Mouse (Mus musculus) C3H10T1/2 (cell line): ENCODE results near the gene Hoxc13. TPM values are rescaled to one million over a fixed set of nuclear protein-coding genes. Genes with fewer than 3 reads are reported as not detected.

ENCODE experiments used
- polyA plus RNA-seq, 2 experiments: library from polyadenylated mRNA; unstranded; fragments of >200 nt; fragmentation: generic; extraction: Trizol; gene quantifications; one replicate each; pipeline ENCODE4 v1.2.1; 2012; ENCODE audit warnings: missing spikeins in 2 of 2

Gene Hoxc13
- polyA plus RNA-seq = under 1 TPM in 1 of 2 experiments, not detected in 1; 0.01 TPM

DNA sequence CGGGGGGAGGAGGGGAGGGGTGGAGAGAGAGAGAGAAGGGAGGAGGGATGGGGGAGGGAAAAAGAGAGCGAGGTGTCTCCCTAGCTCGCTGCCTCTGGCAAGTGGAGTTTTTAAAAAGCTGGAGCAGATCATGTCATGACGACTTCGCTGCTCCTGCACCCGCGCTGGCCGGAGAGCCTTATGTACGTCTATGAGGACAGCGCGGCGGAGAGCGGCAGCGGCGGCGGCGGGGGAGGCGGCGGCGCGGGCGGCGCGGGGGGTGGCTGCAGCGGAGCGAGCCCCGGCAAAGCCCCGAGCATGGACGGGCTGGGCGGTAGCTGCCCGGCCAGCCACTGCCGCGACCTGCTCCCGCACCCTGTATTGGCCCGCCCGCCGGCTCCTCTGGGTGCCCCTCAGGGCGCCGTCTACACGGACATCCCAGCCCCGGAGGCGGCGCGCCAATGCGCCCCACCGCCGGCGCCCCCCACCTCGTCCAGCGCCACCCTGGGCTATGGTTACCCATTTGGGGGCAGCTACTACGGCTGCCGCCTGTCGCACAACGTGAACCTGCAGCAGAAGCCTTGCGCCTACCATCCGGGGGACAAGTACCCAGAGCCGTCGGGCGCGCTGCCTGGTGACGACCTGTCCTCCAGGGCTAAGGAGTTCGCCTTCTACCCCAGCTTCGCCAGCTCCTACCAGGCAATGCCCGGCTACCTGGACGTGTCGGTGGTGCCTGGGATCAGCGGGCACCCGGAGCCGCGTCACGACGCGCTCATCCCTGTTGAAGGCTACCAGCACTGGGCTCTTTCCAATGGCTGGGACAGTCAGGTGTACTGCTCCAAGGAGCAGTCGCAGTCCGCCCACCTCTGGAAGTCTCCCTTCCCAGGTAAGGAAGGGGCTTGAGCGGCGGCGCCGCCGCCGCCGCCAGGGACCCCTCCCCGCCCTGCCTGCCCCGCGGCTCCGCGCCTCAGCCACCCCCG, at the start of gene Hoxc13:
Gene Hoxc13 (plus strand): TSS at position 51 of the 959 bp plus-strand sequence.

DNA sequence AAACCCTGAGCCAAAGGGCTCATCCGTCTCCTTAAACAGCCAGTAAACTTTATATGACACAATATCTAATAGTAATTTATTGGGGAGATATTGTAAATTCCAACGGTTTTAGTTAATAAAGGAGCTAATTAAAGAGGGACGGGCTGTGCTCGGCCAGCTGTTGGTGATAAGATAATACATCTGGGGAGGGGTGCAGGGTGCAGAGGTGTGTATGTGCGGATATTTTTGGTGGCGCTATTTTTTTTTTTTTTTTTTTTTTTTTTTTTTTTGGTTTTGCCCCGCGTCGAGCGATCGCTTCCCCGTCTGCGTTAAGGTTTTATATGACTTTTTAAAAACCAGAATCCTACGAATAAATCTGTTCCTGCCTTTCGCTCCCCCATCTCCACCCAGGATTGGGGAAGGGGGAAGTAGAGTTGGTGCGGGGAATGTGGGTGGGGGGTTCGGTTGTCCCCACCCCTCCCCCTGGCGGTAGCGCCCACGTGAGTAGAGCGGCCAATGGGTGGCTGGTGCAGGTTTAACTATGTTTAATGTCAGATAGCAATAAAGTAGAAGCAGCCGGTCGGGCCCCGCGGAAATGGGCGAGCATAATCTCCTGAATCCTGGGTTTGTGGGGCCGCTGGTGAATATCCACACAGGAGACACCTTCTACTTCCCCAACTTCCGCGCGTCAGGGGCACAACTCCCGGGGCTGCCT, 15.5 kb downstream of the Hoxc13 start, which contains the start of gene Hoxc12:
Gene Hoxc12 (plus strand): TSS at position 479 of the 694 bp plus-strand sequence.

DNA sequence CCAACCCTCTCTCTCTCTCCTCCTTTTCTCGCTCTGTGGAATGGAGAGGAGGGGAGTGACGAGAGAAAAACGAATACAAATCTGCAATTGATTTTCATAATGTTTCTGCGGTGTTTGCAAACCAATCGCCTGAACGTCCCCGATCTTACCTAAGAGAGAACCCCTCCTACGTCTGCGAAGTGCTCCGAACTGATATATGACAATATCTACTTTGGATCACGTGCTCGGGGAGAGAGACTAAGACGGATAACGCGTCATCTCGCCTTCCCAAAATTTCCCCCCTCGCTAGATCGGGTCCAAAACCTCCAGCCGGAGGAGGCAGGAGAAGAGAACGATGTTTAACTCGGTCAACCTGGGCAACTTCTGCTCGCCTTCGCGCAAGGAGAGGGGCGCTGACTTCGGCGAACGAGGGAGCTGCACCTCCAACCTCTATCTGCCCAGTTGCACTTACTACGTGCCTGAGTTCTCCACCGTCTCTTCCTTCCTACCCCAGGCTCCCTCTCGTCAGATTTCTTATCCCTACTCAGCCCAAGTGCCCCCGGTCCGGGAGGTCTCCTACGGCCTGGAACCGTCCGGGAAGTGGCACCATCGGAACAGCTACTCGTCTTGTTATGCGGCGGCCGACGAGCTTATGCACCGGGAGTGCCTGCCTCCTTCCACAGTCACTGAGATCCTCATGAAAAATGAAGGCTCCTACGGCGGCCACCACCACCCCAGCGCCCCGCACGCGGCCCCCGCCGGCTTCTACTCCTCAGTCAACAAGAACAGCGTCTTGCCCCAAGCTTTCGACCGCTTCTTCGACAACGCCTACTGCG, 33.5 kb downstream of the Hoxc13 start, which contains the start of gene Hoxc11:
Gene Hoxc11 (plus strand): TSS at position 236 of the 815 bp plus-strand sequence.

DNA sequence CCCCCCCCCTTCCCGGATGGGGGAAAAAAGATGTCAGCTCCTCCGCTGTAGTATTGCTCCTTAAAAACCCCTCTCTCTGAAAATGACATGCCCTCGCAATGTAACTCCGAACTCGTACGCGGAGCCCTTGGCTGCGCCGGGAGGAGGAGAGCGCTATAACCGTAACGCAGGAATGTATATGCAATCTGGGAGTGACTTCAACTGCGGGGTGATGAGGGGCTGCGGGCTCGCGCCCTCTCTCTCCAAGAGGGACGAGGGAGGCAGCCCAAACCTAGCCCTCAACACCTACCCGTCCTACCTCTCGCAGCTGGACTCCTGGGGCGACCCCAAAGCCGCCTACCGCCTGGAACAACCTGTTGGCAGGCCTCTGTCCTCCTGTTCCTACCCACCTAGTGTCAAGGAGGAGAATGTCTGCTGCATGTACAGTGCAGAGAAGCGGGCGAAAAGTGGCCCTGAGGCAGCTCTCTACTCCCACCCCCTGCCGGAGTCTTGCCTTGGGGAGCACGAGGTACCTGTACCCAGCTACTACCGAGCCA, 45.9 kb downstream of the Hoxc13 start, which contains the start of gene Hoxc10:
Gene Hoxc10 (plus strand): TSS at position 21 of the 536 bp plus-strand sequence.

GRCm38 (mm10) chr15:102967312-102967510, 46.3 kb downstream of the Hoxc13 start, which contains the start of gene Hoxc5:
Hoxc5 (plus strand) TSS chr15:102967443.

DNA sequence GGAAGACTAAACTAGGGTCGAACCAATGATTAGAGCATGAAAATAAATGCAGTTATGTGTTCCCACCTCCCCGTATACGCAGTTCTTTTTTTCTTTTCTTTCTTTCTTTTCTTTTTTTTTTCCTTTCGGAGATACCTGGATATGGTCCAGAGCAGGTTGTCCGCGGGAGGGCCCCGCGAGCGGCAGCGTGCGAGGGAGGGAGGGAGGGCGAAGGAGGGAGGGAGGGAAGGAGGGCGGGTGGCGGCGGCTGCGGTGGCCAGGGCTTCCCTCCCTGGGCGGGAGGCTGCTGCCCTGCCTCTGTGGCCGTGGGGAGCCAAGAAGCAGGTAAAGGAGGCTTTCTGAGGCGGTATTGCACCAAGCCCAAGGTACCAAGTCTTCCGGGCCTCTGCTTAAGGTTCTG, 55.3 kb downstream of the Hoxc13 start, which contains the start of gene Hoxc9:
Gene Hoxc9 (plus strand): TSS at position 269 of the 400 bp plus-strand sequence.

Other genes with a start within 250 kb of the Hoxc13 start
- 1,000 to 10,000 TPM; 1,163 to 1,165 TPM for gene Atp5g2, start 248.8 kb upstream of the Hoxc13 start, polyA plus RNA-seq
- gene Calcoco1, start 198.9 kb upstream of the Hoxc13 start, polyA plus RNA-seq = 100 to 1,000 TPM in 1 of 2 experiments, 1 to 10 TPM in 1; 8.6 to 105 TPM
- gene Hoxc12, start 15.7 kb downstream of the Hoxc13 start, polyA plus RNA-seq = not detected
- not detected for gene Hoxc11, start 33.3 kb downstream of the Hoxc13 start, polyA plus RNA-seq
- not detected for gene Hoxc10, start 45.7 kb downstream of the Hoxc13 start, polyA plus RNA-seq
- gene Hoxc5, start 46.3 kb downstream of the Hoxc13 start, polyA plus RNA-seq = not detected
- gene Hoxc9, start 55.3 kb downstream of the Hoxc13 start, polyA plus RNA-seq = not detected
- gene Hoxc8, start 69.5 kb downstream of the Hoxc13 start, polyA plus RNA-seq = not detected
- gene Hoxc6, start 77.2 kb downstream of the Hoxc13 start, polyA plus RNA-seq = under 1 TPM; 0.01 to 0.04 TPM
- not detected for gene Hoxc4, start 97.8 kb downstream of the Hoxc13 start, polyA plus RNA-seq
- gene Smug1, start 246.0 kb downstream of the Hoxc13 start, polyA plus RNA-seq = 10 to 100 TPM in 1 of 2 experiments, 1 to 10 TPM in 1; 3.4 to 10.2 TPM